Mouse (Mus musculus) MEL (cell line): ENCODE data around the gene 2410004P03Rik.

Source experiments
- CTCF ChIP-seq, 3 experiments: IDR thresholded peaks in 2 of 3; conservative IDR thresholded peaks in 1 of 3; 2 replicates each; pipeline ENCODE4 v1.5.1; 2011 to 2012; ENCODE audit warnings: low read length in 3 of 3, low read depth in 2 of 3, mild to moderate bottlenecking in 2 of 3, improper control_type of control experiment in 1 of 3, inconsistent platforms in 1 of 3, mixed read lengths in 1 of 3, moderate library complexity in 1 of 3; ENCODE audit not compliant: control insufficient read depth in 1 of 3, insufficient read depth in 1 of 3, poor library complexity in 1 of 3, severe bottlenecking in 1 of 3
- EP300 ChIP-seq, 2 experiments: IDR thresholded peaks; 2 replicates each; pipeline ENCODE4 v1.6.1; 2011; ENCODE audit warnings: improper control_type of control experiment in 2 of 2, low read length in 2 of 2, low read depth in 1 of 2, mild to moderate bottlenecking in 1 of 2
- HCFC1 ChIP-seq: IDR thresholded peaks from 2 replicates; pipeline ENCODE4 v1.6.1; 2012; ENCODE audit warnings: low read depth, mild to moderate bottlenecking, inconsistent platforms, low read length, improper control_type of control experiment, moderate library complexity
- MAX ChIP-seq: IDR thresholded peaks from 2 replicates; pipeline ENCODE4 v1.6.1; 2011; ENCODE audit warnings: low read length, improper control_type of control experiment
- NELFE ChIP-seq: IDR thresholded peaks from 2 replicates; pipeline ENCODE4 v1.6.1; 2011; ENCODE audit warnings: low read depth, low read length, improper control_type of control experiment
- POLR2A ChIP-seq, 2 experiments: IDR thresholded peaks; 2 replicates each; pipeline ENCODE4 v1.6.1; 2011 to 2012; ENCODE audit warnings: low read length in 2 of 2, mild to moderate bottlenecking in 2 of 2, control low read depth in 1 of 2, improper control_type of control experiment in 1 of 2, low read depth in 1 of 2, moderate library complexity in 1 of 2; ENCODE audit not compliant: control insufficient read depth in 1 of 2, insufficient read depth in 1 of 2, poor library complexity in 1 of 2
- TCF12 ChIP-seq: IDR thresholded peaks from 2 replicates; pipeline ENCODE4 v1.6.1; 2014; ENCODE audit warnings: low read depth, mild to moderate bottlenecking, inconsistent platforms, low read length, improper control_type of control experiment, moderate library complexity
- USF1 ChIP-seq: IDR thresholded peaks from 2 replicates; pipeline ENCODE4 v1.6.1; 2014; ENCODE audit warnings: low read depth, mild to moderate bottlenecking, inconsistent platforms, low read length, improper control_type of control experiment, moderate library complexity
- USF2 ChIP-seq, 2 experiments: IDR thresholded peaks; 2 replicates each; pipeline ENCODE4 v1.6.1; 2011 to 2012; ENCODE audit warnings: improper control_type of control experiment in 2 of 2, low read length in 2 of 2, borderline replicate concordance in 1 of 2, inconsistent platforms in 1 of 2, low read depth in 1 of 2, mild to moderate bottlenecking in 1 of 2; ENCODE audit not compliant: insufficient read depth in 1 of 2
- ZC3H11A ChIP-seq: IDR thresholded peaks from 2 replicates; pipeline ENCODE4 v1.6.1; 2012; ENCODE audit warnings: low read depth, mild to moderate bottlenecking, inconsistent platforms, low read length, improper control_type of control experiment

GRCm38 (mm10) chr12:17061183-17061722 lies 49.7 kb upstream of the 2410004P03Rik start:
- TF ChIP-seq CTCF (IDR thresholded peaks at IDR 0.05 in 2 of 3, conservative IDR thresholded peaks at IDR 0.05 in 1 of 3; ENCODE audit: control insufficient read depth in 1 of 3, insufficient read depth in 1 of 3, low read depth in 2 of 3, low read length in 3 of 3, poor library complexity in 1 of 3, severe bottlenecking in 1 of 3), result no peak
- no peak for TF ChIP-seq MAX
- no peak for TF ChIP-seq POLR2A (IDR thresholded peaks at IDR 0.05; ENCODE audit: control insufficient read depth in 1 of 2, insufficient read depth in 1 of 2, low read depth in 1 of 2, low read length in 2 of 2, poor library complexity in 1 of 2)
- TF ChIP-seq TCF12, result no peak
- TF ChIP-seq USF1, result no peak
- no peak for TF ChIP-seq ZC3H11A
- TF ChIP-seq NELFE, result no peak
- no peak for TF ChIP-seq HCFC1
- no peak for TF ChIP-seq USF2 (IDR thresholded peaks at IDR 0.05; ENCODE audit: borderline replicate concordance in 1 of 2, insufficient read depth in 1 of 2, low read depth in 1 of 2, low read length in 2 of 2)
- no peak for TF ChIP-seq EP300 (IDR thresholded peaks at IDR 0.05; ENCODE audit: low read depth in 1 of 2, low read length in 2 of 2)
